Mouse (Mus musculus) liver, postnatal 0 days (tissue): Measurements from ENCODE around the gene Trmt6. TPM values are rescaled to one million over a fixed set of nuclear protein-coding genes. Genes with fewer than 3 reads are reported as not detected.

Experiments used
- ATAC-seq: fragments of 200-750 bp; cut with Nextera tagmentation; 2 replicates; pipeline ENCODE4 v1.8.0; 2017; ENCODE audit warnings: mild to moderate bottlenecking, moderate library complexity
- DNase-seq: peaks from one replicate; pipeline ENCODE4 v3.0.0-alpha.2; 2016
- H3K27ac ChIP-seq: fragments of 300-500 bp; sonication (generic); 2 replicates; pipeline ENCODE4 v1.5.1; 2014; ENCODE audit warnings: antibody characterized with exemption, moderate library complexity, mild to moderate bottlenecking, low read depth
- H3K27me3 ChIP-seq: fragments of 300-500 bp; sonication (generic); 2 replicates; pipeline ENCODE4 v1.6.1; 2014; ENCODE audit warnings: low read length, control low read depth, mixed read lengths; ENCODE audit not compliant: insufficient read depth
- H3K36me3 ChIP-seq: fragments of 300-500 bp; sonication (generic); replicated peaks from 2 replicates; pipeline ENCODE4 v1.6.1; 2014; ENCODE audit warnings: mild to moderate bottlenecking, control low read depth, low read length, moderate library complexity, mixed read lengths; ENCODE audit not compliant: insufficient read depth
- H3K4me1 ChIP-seq: fragments of 300-500 bp; sonication (generic); 2 replicates; pipeline ENCODE4 v1.6.1; 2014; ENCODE audit warnings: antibody characterized with exemption, mild to moderate bottlenecking, control low read depth; ENCODE audit not compliant: insufficient read depth
- H3K4me2 ChIP-seq: fragments of 300-500 bp; sonication (generic); 2 replicates; pipeline ENCODE4 v1.6.1; 2014; ENCODE audit warnings: low read depth, mild to moderate bottlenecking, low read length, moderate library complexity, mixed read lengths
- H3K4me3 ChIP-seq: fragments of 300-500 bp; sonication (generic); 2 replicates; pipeline ENCODE4 v1.5.1; 2014; ENCODE audit warnings: low read depth, low read length
- H3K9ac ChIP-seq: fragments of 300-500 bp; sonication (generic); replicated peaks from 2 replicates; pipeline ENCODE4 v1.6.1; 2014; ENCODE audit warnings: mild to moderate bottlenecking, moderate library complexity
- H3K9me3 ChIP-seq: fragments of 300-500 bp; sonication (generic); 2 replicates; pipeline ENCODE4 v1.6.1; 2016; ENCODE audit warnings: mild to moderate bottlenecking, control low read depth, low read length, mixed read lengths
- CTCF ChIP-seq: sonication (generic); IDR thresholded peaks from 2 replicates; pipeline ENCODE4 v1.5.1; 2016; ENCODE audit warnings: antibody characterized with exemption, low read depth
- EP300 ChIP-seq: IDR thresholded peaks from 2 replicates; pipeline ENCODE4 v1.6.1; 2016; ENCODE audit warnings: antibody characterized with exemption, low read depth, mild to moderate bottlenecking
- WGBS: fragments of 180-500 bp; shearing (Covaris S2); extraction: QIAGEN DNeasy Blood & Tissue Kit; methylation state at CpG from one replicate; pipeline ENCODE4 v1.1.7; 2014; ENCODE audit not compliant: insufficient replicate concordance; 5-methylcytosine and 5-hydroxymethylcytosine counted together
- polyA plus RNA-seq: library from polyadenylated mRNA; unstranded; fragments of >200 nt; fragmentation: Nextera tagmentation; extraction: Ambion mirVana; gene quantifications from 2 replicates; pipeline ENCODE4 v1.2.1, GENCODE M21; 2015

Trmt6 gene
- polyA plus RNA-seq = 17.3 TPM in 2 replicates

GRCm38 (mm10) chr2:132815608-132816314, at the start of gene Trmt6, which contains the start of gene Mcm8:
Gene Trmt6, minus strand, starts transcription at chr2:132816055.
Gene Mcm8, plus strand, starts transcription at chr2:132816141.
- under 1% methylated on average over 59 of the region's 59 CpGs for WGBS
- Histone ChIP-seq H3K9ac (peak within 1 kb of the TSS; percentile 76), H3K4me3 (peak within 1 kb of the TSS; percentile 81), H3K9me3 (no peaks in the 10 kb centered on the region), H3K27ac (peak within 1 kb of the TSS; percentile 58), H3K27me3 (no peaks in the 10 kb centered on the region), H3K4me2 (peak within 1 kb of the TSS; percentile 95), H3K4me1 (peaks cover 17% of the 10 kb centered on the region; the same call in 1 of the 2 replicates), H3K36me3 (peaks cover 12% of the 10 kb centered on the region)
- peak; percentile 56 for TF ChIP-seq EP300
- 0 out of 2 replicates have a peak, but pooled peaks have one; percentile 27 for TF ChIP-seq CTCF
- ATAC-seq (peak; percentile 99), DNase-seq (peak; percentile 96)

- H3K9me3 ChIP-seq = no peaks in the 10 kb centered on the region
- TF ChIP-seq CTCF = no peak
- TF ChIP-seq EP300 = peak; percentile 83
- peaks cover 24% of the 10 kb centered on the region for H3K36me3 ChIP-seq
- no peak overlapping the region for H3K4me2 ChIP-seq
- no peak overlapping the region; the same call in 1 of the 2 replicates for H3K27ac ChIP-seq
- no peaks in the 10 kb centered on the region for H3K27me3 ChIP-seq
- DNase-seq = no peak
- WGBS = 75% methylated on average over 2 of the region's 2 CpGs
- no peak overlapping the region for H3K4me3 ChIP-seq
- no peaks in the 10 kb centered on the region for H3K4me1 ChIP-seq
- ATAC-seq = peak; percentile 91
- no peak overlapping the region for H3K9ac ChIP-seq
These were observed 47.5 kb upstream of the Trmt6 start for GRCm38 (mm10) chr2:132863325-132863724.

GRCm38 (mm10) chr2:132861456-132861855, 45.6 kb upstream of the Trmt6 start:
- no peaks in the 10 kb centered on the region for H3K9me3 ChIP-seq
- no peak overlapping the region for H3K27ac ChIP-seq
- TF ChIP-seq EP300 = no peak
- no peak for TF ChIP-seq CTCF
- no peak overlapping the region for H3K4me3 ChIP-seq
- peaks cover 23% of the 10 kb centered on the region for H3K36me3 ChIP-seq
- no peaks in the 10 kb centered on the region for H3K27me3 ChIP-seq
- no peak overlapping the region for H3K4me2 ChIP-seq
- DNase-seq (no peak), ATAC-seq (no peak)
- WGBS = 83% methylated on average over 2 of the region's 2 CpGs
- H3K9ac ChIP-seq = no peak overlapping the region
- no peaks in the 10 kb centered on the region for H3K4me1 ChIP-seq

GRCm38 (mm10) chr2:132860435-132860834, 44.6 kb upstream of the Trmt6 start:
- no peak for DNase-seq
- no peak for TF ChIP-seq CTCF
- no peak for TF ChIP-seq EP300
- Histone ChIP-seq H3K27ac (no peak overlapping the region), H3K36me3 (peaks cover 16% of the 10 kb centered on the region), H3K4me2 (no peak overlapping the region), H3K9ac (no peak overlapping the region), H3K4me3 (no peak overlapping the region), H3K4me1 (no peaks in the 10 kb centered on the region), H3K27me3 (no peaks in the 10 kb centered on the region), H3K9me3 (no peaks in the 10 kb centered on the region)
- ATAC-seq = no peak

- 68% methylated on average over 5 of the region's 5 CpGs for WGBS
- Histone ChIP-seq H3K4me2 (no peak overlapping the region), H3K9me3 (no peaks in the 10 kb centered on the region), H3K4me1 (peaks cover 3% of the 10 kb centered on the region; the same call in 1 of the 2 replicates), H3K9ac (no peak overlapping the region), H3K27me3 (no peaks in the 10 kb centered on the region), H3K27ac (no peak overlapping the region), H3K36me3 (peaks cover 14% of the 10 kb centered on the region; the same call in 1 of the 2 replicates), H3K4me3 (no peak overlapping the region)
- no peak for DNase-seq
- no peak for TF ChIP-seq CTCF
- TF ChIP-seq EP300 = no peak
- no peak for ATAC-seq
These were observed 40.5 kb upstream of the Trmt6 start for GRCm38 (mm10) chr2:132856333-132856732.

GRCm38 (mm10) chr2:132853051-132853450, 37.2 kb upstream of the Trmt6 start:
- peaks cover 7% of the 10 kb centered on the region; the same call in 1 of the 2 replicates for H3K4me1 ChIP-seq
- H3K4me2 ChIP-seq = no peak overlapping the region
- TF ChIP-seq CTCF (no peak), EP300 (no peak)
- 73% methylated on average over 1 of the region's 1 CpGs for WGBS
- ATAC-seq = no peak
- DNase-seq = no peak
- no peaks in the 10 kb centered on the region for H3K27me3 ChIP-seq
- H3K9me3 ChIP-seq = no peaks in the 10 kb centered on the region
- no peak overlapping the region for H3K9ac ChIP-seq
- H3K27ac ChIP-seq = no peak overlapping the region
- H3K4me3 ChIP-seq = no peak overlapping the region
- H3K36me3 ChIP-seq = peaks cover 20% of the 10 kb centered on the region
